Mouse (Mus musculus) layer of hippocampus, adult 18-20 months (tissue): ENCODE measurements around the gene Ndufa13. TPM values are rescaled to one million over a fixed set of nuclear protein-coding genes. Genes with fewer than 3 reads are reported as not detected.
A peak's percentile ranks its signal among the peaks of the same experiment; 100 is the strongest.

Source experiments
- DNase-seq, 2 experiments: peaks; one replicate each; pipeline ENCODE4 v3.0.0; 2022; ENCODE audit warnings: low spot score in 2 of 2
- total RNA-seq, 2 experiments: library from RNA; stranded (reverse); gene quantifications; 2 replicates each; pipeline ENCODE4 v1.2.3; 2021

Ndufa13 gene
- total RNA-seq, 2 experiments from 2014 or later: 154 to 158 TPM

- no peak for DNase-seq
Observed at GRCm38 (mm10) chr8:69881261-69881865, 21.0 kb downstream of the Ndufa13 start.

- no peak for DNase-seq
Observed at GRCm38 (mm10) chr8:69880841-69881240, 21.5 kb downstream of the Ndufa13 start.

- no peak for DNase-seq
Observed at GRCm38 (mm10) chr8:69879678-69880077, 22.7 kb downstream of the Ndufa13 start.

GRCm38 (mm10) chr8:69877992-69878391 is 24.4 kb downstream of the Ndufa13 start:
- no peak for DNase-seq

GRCm38 (mm10) chr8:69877396-69877795 is 25.0 kb downstream of the Ndufa13 start:
- no peak for DNase-seq

GRCm38 (mm10) chr8:69876967-69877366 is 25.4 kb downstream of the Ndufa13 start:
- no peak for DNase-seq

GRCm38 (mm10) chr8:69876097-69876496 is 26.3 kb downstream of the Ndufa13 start:
- no peak for DNase-seq

- no peak for DNase-seq
Observed at GRCm38 (mm10) chr8:69874654-69875053, 27.7 kb downstream of the Ndufa13 start.

- peak in 1 of 2 experiments; percentile 81 for DNase-seq
Observed at GRCm38 (mm10) chr8:69874155-69874554, 28.2 kb downstream of the Ndufa13 start.

GRCm38 (mm10) chr8:69870907-69871306 is 31.5 kb downstream of the Ndufa13 start:
- no peak for DNase-seq

- no peak for DNase-seq
Observed at GRCm38 (mm10) chr8:69870003-69870765, 32.2 kb downstream of the Ndufa13 start.

- DNase-seq: no peak
Observed at GRCm38 (mm10) chr8:69867696-69868326, 34.5 kb downstream of the Ndufa13 start.

GRCm38 (mm10) chr8:69864180-69864579 is 38.2 kb downstream of the Ndufa13 start:
- no peak for DNase-seq

GRCm38 (mm10) chr8:69863387-69864020 is 38.9 kb downstream of the Ndufa13 start:
- no peak for DNase-seq

- no peak for DNase-seq
Observed at GRCm38 (mm10) chr8:69861251-69861650, 41.1 kb downstream of the Ndufa13 start.

GRCm38 (mm10) chr8:69860807-69861206 is 41.6 kb downstream of the Ndufa13 start:
- no peak for DNase-seq

- DNase-seq: no peak
Observed at GRCm38 (mm10) chr8:69853869-69854268, 48.5 kb downstream of the Ndufa13 start.

- DNase-seq: no peak
Observed at GRCm38 (mm10) chr8:69850926-69851506, 51.3 kb downstream of the Ndufa13 start.

GRCm38 (mm10) chr8:69849899-69850298 is 52.5 kb downstream of the Ndufa13 start:
- no peak for DNase-seq

GRCm38 (mm10) chr8:69848951-69849350 is 53.4 kb downstream of the Ndufa13 start:
- no peak for DNase-seq
